Mouse (Mus musculus): ENCODE data around the gene Hnrnpf. TPM values are rescaled to one million over a fixed set of nuclear protein-coding genes. Genes with fewer than 3 reads are reported as not detected.

Hnrnpf gene
- polyA plus RNA-seq, 1 experiment from 2014 or later, result 823 TPM

DNA sequence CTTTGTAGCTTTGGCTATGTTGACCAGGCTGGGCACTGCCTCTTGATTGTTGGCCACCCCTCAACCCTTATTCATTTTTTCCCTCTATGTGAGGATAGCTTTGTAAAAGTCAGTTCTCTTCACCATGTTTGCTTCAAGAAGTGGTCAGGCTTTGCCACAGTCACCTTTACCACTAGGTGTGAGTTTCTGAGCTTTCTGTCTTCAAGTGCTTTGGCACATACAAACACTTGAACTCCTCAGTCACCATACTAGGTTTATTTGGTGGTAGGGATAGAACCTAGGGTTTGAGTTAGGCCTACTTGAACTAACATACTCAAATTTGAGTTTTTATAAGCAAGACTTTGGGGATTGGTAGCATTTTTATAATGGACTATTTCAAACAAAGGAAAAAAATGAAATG is 14.4 kb downstream of the Hnrnpf start:
- ATAC-seq (ENCODE audit: low FRiP score, low TSS enrichment), result no peak
- Histone ChIP-seq H3K4me2 (replicated peaks; ENCODE audit: low read depth, low read length) (no peak overlapping the region), H3K9me3 (ENCODE audit: control insufficient read depth, low read length) (no peaks in the 10 kb centered on the region), H3K27ac (ENCODE audit: low read depth, low read length) (no peak overlapping the region), H3K27me3 (ENCODE audit: control insufficient read depth, insufficient read depth, low read length) (no peaks in the 10 kb centered on the region), H3K36me3 (ENCODE audit: control insufficient read depth, insufficient read depth, low read length) (peaks cover 8% of the 10 kb centered on the region; the same call in 1 of the 2 replicates), H3K4me3 (ENCODE audit: low read length) (no peak overlapping the region), H3K4me1 (ENCODE audit: control insufficient read depth, insufficient read depth, low read length) (peaks cover 22% of the 10 kb centered on the region; the same call in 1 of the 2 replicates), H3K9ac (ENCODE audit: low read depth, low read length) (no peak overlapping the region)

- Histone ChIP-seq H3K9me3 (ENCODE audit: control insufficient read depth, low read length) (no peaks in the 10 kb centered on the region), H3K4me3 (ENCODE audit: low read length) (peak overlapping the region; percentile 73), H3K4me1 (ENCODE audit: control insufficient read depth, insufficient read depth, low read length) (peaks cover 27% of the 10 kb centered on the region; the same call in 1 of the 2 replicates), H3K9ac (ENCODE audit: low read depth, low read length) (peak overlapping the region; percentile 86), H3K36me3 (ENCODE audit: control insufficient read depth, insufficient read depth, low read length) (peaks cover 21% of the 10 kb centered on the region; the same call in 1 of the 2 replicates), H3K27ac (ENCODE audit: low read depth, low read length) (peak overlapping the region; percentile 98), H3K4me2 (replicated peaks; ENCODE audit: low read depth, low read length) (peak overlapping the region; percentile 88), H3K27me3 (ENCODE audit: control insufficient read depth, insufficient read depth, low read length) (no peaks in the 10 kb centered on the region)
- no peak for ATAC-seq (ENCODE audit: low FRiP score, low TSS enrichment)
- WGBS, result under 1% methylated on average over 12 of the region's 12 CpGs
These were observed 16.1 kb downstream of the Hnrnpf start for GRCm38 (mm10) chr6:117916205-117916736.

DNA sequence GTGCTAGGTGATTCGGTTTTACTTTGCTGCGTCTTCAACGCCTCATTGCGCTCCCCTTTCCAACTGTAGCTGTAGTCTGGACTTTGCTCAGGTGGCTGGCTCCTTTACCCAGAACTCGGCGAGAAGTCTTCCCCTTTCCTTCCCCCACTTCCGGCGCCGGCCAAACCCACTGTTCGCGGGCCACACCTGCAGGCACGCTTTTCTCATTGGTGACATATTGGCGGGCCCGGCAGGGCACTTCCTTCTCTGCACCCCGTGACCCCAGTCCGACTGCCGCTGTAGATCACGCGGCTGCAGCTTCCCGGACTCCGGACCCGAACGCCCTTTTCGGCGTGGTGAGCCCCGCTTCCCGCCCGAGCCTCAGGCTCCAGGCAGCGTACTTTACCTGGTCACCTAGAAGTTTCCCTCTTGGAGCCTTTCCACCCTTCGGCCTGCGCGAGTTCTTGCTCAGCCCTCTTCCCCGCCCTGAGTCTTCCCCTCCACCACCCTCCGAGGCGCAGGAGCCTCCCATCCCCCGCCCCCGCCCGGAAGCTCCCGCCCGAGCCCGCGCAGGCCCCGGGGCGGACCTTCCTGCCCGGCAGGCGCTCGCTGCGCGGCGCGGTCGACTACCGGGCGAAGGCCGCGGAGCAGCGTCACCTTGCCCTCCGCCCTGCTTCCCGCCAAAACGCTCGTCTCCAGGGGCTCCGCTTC is 16.8 kb downstream of the Hnrnpf start:
- whole genome bisulfite sequencing, result under 1% methylated on average over 61 of the region's 62 CpGs
- Histone ChIP-seq H3K9ac (ENCODE audit: low read depth, low read length) (peak overlapping the region; percentile 86), H3K4me2 (replicated peaks; ENCODE audit: low read depth, low read length) (peak overlapping the region; percentile 88), H3K27me3 (ENCODE audit: control insufficient read depth, insufficient read depth, low read length) (no peaks in the 10 kb centered on the region), H3K27ac (ENCODE audit: low read depth, low read length) (peak overlapping the region; percentile 98), H3K9me3 (ENCODE audit: control insufficient read depth, low read length) (no peaks in the 10 kb centered on the region), H3K36me3 (ENCODE audit: control insufficient read depth, insufficient read depth, low read length) (peaks cover 26% of the 10 kb centered on the region), H3K4me1 (ENCODE audit: control insufficient read depth, insufficient read depth, low read length) (peaks cover 27% of the 10 kb centered on the region; the same call in 1 of the 2 replicates), H3K4me3 (ENCODE audit: low read length) (peak overlapping the region; percentile 73)
- ATAC-seq (ENCODE audit: low FRiP score, low TSS enrichment), result peak; percentile 93

DNA sequence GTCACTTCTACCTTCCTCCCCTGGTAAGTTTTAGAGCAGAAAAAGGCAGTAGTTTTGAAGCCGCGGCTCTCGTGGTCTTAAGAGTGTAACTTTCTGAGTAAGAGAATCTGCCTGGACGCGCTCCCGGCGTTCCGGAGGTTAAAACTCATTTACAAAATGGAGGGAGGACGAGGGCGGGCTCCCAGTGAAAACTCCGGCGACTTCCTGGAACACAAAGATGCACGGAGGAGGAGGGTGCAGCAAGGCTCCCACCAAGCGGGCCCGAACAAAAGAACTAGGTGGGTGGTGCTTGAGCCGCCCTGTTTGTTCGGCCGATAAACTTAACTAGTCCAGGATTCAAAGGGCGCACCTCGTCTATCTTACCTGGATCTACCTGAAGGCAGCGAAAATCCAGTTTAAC is 17.5 kb downstream of the Hnrnpf start:
- H3K4me1 ChIP-seq (ENCODE audit: control insufficient read depth, insufficient read depth, low read length), result peaks cover 27% of the 10 kb centered on the region; the same call in 1 of the 2 replicates
- peak overlapping the region; percentile 98 for H3K27ac ChIP-seq (ENCODE audit: low read depth, low read length)
- H3K4me2 ChIP-seq (replicated peaks; ENCODE audit: low read depth, low read length), result peak overlapping the region; percentile 88
- ATAC-seq (ENCODE audit: low FRiP score, low TSS enrichment), result peak; percentile 68; the same call in 1 of the 2 replicates
- peaks cover 33% of the 10 kb centered on the region for H3K36me3 ChIP-seq (ENCODE audit: control insufficient read depth, insufficient read depth, low read length)
- under 1% methylated on average over 21 of the region's 21 CpGs for WGBS
- H3K4me3 ChIP-seq (ENCODE audit: low read length), result peak overlapping the region; percentile 73
- no peaks in the 10 kb centered on the region for H3K9me3 ChIP-seq (ENCODE audit: control insufficient read depth, low read length)
- peak overlapping the region; percentile 86 for H3K9ac ChIP-seq (ENCODE audit: low read depth, low read length)
- H3K27me3 ChIP-seq (ENCODE audit: control insufficient read depth, insufficient read depth, low read length), result no peaks in the 10 kb centered on the region

- ATAC-seq (ENCODE audit: low FRiP score, low TSS enrichment), result no peak
- no peaks in the 10 kb centered on the region for H3K9me3 ChIP-seq (ENCODE audit: control insufficient read depth, low read length)
- peak overlapping the region; percentile 88 for H3K4me2 ChIP-seq (replicated peaks; ENCODE audit: low read depth, low read length)
- H3K4me1 ChIP-seq (ENCODE audit: control insufficient read depth, insufficient read depth, low read length), result peaks cover 27% of the 10 kb centered on the region; the same call in 1 of the 2 replicates
- peak overlapping the region; percentile 98 for H3K27ac ChIP-seq (ENCODE audit: low read depth, low read length)
- H3K27me3 ChIP-seq (ENCODE audit: control insufficient read depth, insufficient read depth, low read length), result no peaks in the 10 kb centered on the region
- WGBS, result 15% methylated on average over 5 of the region's 5 CpGs
- peak overlapping the region; percentile 73 for H3K4me3 ChIP-seq (ENCODE audit: low read length)
- H3K9ac ChIP-seq (ENCODE audit: low read depth, low read length), result peak overlapping the region; percentile 86
- peaks cover 36% of the 10 kb centered on the region for H3K36me3 ChIP-seq (ENCODE audit: control insufficient read depth, insufficient read depth, low read length)
These were observed 17.9 kb downstream of the Hnrnpf start for GRCm38 (mm10) chr6:117918043-117918442.

- Histone ChIP-seq H3K4me2 (replicated peaks; ENCODE audit: low read depth, low read length) (no peak overlapping the region; the same call in 1 of the 2 replicates), H3K9ac (ENCODE audit: low read depth, low read length) (no peak overlapping the region), H3K36me3 (ENCODE audit: control insufficient read depth, insufficient read depth, low read length) (peaks cover 45% of the 10 kb centered on the region), H3K27ac (ENCODE audit: low read depth, low read length) (no peak overlapping the region), H3K9me3 (ENCODE audit: control insufficient read depth, low read length) (no peaks in the 10 kb centered on the region), H3K4me1 (ENCODE audit: control insufficient read depth, insufficient read depth, low read length) (peaks cover 22% of the 10 kb centered on the region; the same call in 1 of the 2 replicates), H3K4me3 (ENCODE audit: low read length) (no peak overlapping the region), H3K27me3 (ENCODE audit: control insufficient read depth, insufficient read depth, low read length) (no peaks in the 10 kb centered on the region)
- no peak for ATAC-seq (ENCODE audit: low FRiP score, low TSS enrichment)
- WGBS, result 50% methylated on average over 3 of the region's 3 CpGs
These were observed 20.8 kb downstream of the Hnrnpf start for GRCm38 (mm10) chr6:117920659-117921640.

DNA sequence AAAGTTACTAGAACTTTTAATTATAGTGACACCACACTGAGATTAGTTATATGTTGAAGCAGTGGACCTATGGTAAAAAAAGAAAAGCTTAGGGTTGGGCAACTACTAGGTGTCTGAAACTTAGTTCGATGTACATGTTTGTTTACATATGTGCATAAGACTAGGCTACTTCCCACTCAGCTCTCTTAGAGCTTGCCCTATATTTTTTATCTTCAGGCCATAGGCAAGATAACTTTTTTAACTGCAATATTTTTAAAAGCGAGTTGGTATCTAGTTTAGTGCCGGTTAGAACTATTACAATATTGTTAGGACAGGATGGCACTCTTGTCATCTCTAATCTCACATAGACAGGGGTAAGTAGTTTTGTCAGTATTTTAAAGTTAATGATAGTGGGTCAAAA is 21.9 kb downstream of the Hnrnpf start:
- H3K27me3 ChIP-seq (ENCODE audit: control insufficient read depth, insufficient read depth, low read length), result no peaks in the 10 kb centered on the region
- H3K27ac ChIP-seq (ENCODE audit: low read depth, low read length), result no peak overlapping the region
- no peak overlapping the region for H3K4me3 ChIP-seq (ENCODE audit: low read length)
- no peak overlapping the region for H3K4me2 ChIP-seq (replicated peaks; ENCODE audit: low read depth, low read length)
- H3K4me1 ChIP-seq (ENCODE audit: control insufficient read depth, insufficient read depth, low read length), result peaks cover 20% of the 10 kb centered on the region; the same call in 1 of the 2 replicates
- H3K9ac ChIP-seq (ENCODE audit: low read depth, low read length), result no peak overlapping the region
- no peak for ATAC-seq (ENCODE audit: low FRiP score, low TSS enrichment)
- 89% methylated on average over 3 of the region's 3 CpGs for WGBS
- H3K36me3 ChIP-seq (ENCODE audit: control insufficient read depth, insufficient read depth, low read length), result peaks cover 54% of the 10 kb centered on the region
- H3K9me3 ChIP-seq (ENCODE audit: control insufficient read depth, low read length), result no peaks in the 10 kb centered on the region

DNA sequence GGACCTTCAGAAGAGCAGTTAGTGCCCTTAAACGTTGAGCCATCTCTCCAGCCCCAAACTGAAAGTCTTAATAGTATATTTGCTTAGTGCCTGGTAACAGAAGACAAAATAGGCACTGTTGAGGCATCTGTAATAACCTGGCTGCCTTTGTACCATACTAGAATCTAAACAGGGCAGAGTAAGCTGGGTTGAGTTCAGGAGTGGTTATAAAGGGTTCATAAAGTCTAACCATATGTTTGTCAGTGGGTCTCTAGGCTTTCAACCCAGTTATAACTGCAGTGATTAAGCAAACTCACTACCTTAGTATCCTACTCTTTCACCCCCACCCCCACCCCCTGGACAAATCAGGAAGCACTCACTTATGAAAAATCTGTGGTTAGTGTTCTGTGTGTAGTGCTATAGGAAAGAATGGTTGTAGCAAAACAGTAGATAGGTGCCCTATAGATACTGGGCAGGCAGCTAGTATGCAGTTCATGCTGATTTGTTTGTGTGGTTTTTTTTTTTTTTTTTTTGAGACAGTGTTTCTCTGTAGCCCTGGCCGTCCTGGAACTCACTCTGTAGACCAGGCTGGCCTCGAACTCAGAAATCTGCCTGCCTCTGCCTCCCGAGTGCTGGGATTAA is 26.9 kb downstream of the Hnrnpf start:
- no peak for ATAC-seq (ENCODE audit: low FRiP score, low TSS enrichment)
- no peak overlapping the region for H3K27ac ChIP-seq (ENCODE audit: low read depth, low read length)
- H3K27me3 ChIP-seq (ENCODE audit: control insufficient read depth, insufficient read depth, low read length), result no peaks in the 10 kb centered on the region
- H3K4me2 ChIP-seq (replicated peaks; ENCODE audit: low read depth, low read length), result no peak overlapping the region
- no peaks in the 10 kb centered on the region for H3K9me3 ChIP-seq (ENCODE audit: control insufficient read depth, low read length)
- 81% methylated on average over 4 of the region's 4 CpGs for WGBS
- no peak overlapping the region for H3K4me3 ChIP-seq (ENCODE audit: low read length)
- H3K36me3 ChIP-seq (ENCODE audit: control insufficient read depth, insufficient read depth, low read length), result peaks cover 56% of the 10 kb centered on the region
- no peaks in the 10 kb centered on the region for H3K4me1 ChIP-seq (ENCODE audit: control insufficient read depth, insufficient read depth, low read length)
- no peak overlapping the region for H3K9ac ChIP-seq (ENCODE audit: low read depth, low read length)

Measured in kidney, embryonic 14.5 days (tissue).